Mouse (Mus musculus): ENCODE results near the gene Grin3b.

- TF ChIP-seq CTCF (IDR thresholded peaks at IDR 0.05; ENCODE audit: low read depth, low read length), result no peak
- no peak for TF ChIP-seq POLR2A (IDR thresholded peaks at IDR 0.05; ENCODE audit: borderline replicate concordance, low read depth, low read length)
Observed at GRCm38 (mm10) chr10:80016931-80017330, 46.4 kb downstream of the Grin3b start.
